Mouse (Mus musculus): ENCODE data around the gene Apol6. TPM values are rescaled to one million over a fixed set of nuclear protein-coding genes. Genes with fewer than 3 reads are reported as not detected.

The Apol6 gene
- polyA plus RNA-seq, 1 experiment from 2014 or later, result 0.33 TPM

DNA sequence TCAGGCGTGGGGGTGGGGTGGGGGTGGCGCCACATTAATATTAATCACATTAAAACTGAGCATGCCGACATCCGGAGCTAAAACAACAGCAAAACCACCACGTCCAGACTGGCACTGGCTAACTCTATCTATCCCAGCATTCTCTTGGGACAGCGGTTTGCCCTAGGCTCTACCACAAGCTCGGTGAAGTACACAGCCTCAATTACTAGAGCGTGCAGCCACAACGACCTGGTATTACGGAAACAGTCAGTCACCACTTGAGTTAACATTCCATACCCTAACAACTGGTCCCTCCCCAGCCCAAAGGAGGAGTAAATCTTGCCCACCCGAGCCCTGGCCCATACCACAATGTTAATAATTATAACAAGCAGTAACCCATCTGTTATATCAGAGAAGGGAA is 44.7 kb downstream of the Apol6 start:
- Histone ChIP-seq H3K4me3 (replicated peaks) (no peak overlapping the region), H3K9me3 (replicated peaks) (no peaks in the 10 kb centered on the region), H3K36me3 (peaks cover 47% of the 10 kb centered on the region), H3K9ac (no peak overlapping the region), H3K27me3 (no peaks in the 10 kb centered on the region), H3K27ac (replicated peaks) (no peak overlapping the region), H3K4me1 (0 out of 2 replicates have a peak, but pooled peaks cover 7% of the 10 kb centered on the region), H3K4me2 (replicated peaks) (no peak overlapping the region)
- ATAC-seq (ENCODE audit: insufficient number of reproducible peaks, low FRiP score, low TSS enrichment, low read depth), result peak; percentile 71; the same call in 1 of the 2 replicates
- 47% methylated on average over 11 of the region's 11 CpGs for WGBS

DNA sequence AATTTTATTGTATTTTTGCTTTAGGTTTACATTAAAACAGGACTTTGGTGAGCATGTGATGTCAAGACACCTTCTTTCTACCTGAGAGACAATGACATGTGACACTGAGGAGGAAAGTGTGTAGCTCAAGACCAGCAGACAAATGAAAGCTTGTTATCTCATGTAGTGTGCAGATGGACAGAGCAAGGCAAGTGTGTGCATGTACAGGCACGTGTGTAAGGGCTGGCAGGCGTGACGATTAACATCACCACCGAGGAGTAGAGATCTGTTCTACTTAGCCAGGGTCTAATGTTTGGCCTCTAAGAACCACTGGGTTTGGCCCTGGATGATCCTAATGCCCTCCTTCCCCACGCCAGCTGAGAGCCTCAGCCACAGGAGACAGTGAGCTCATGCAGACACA is 46.0 kb downstream of the Apol6 start:
- Histone ChIP-seq H3K27me3 (no peaks in the 10 kb centered on the region), H3K9ac (no peak overlapping the region), H3K4me2 (replicated peaks) (no peak overlapping the region), H3K9me3 (replicated peaks) (no peaks in the 10 kb centered on the region), H3K4me3 (replicated peaks) (no peak overlapping the region), H3K36me3 (peaks cover 43% of the 10 kb centered on the region), H3K27ac (replicated peaks) (no peak overlapping the region), H3K4me1 (0 out of 2 replicates have a peak, but pooled peaks cover 7% of the 10 kb centered on the region)
- ATAC-seq (ENCODE audit: insufficient number of reproducible peaks, low FRiP score, low TSS enrichment, low read depth), result no peak
- WGBS, result 71% methylated on average over 5 of the region's 5 CpGs

DNA sequence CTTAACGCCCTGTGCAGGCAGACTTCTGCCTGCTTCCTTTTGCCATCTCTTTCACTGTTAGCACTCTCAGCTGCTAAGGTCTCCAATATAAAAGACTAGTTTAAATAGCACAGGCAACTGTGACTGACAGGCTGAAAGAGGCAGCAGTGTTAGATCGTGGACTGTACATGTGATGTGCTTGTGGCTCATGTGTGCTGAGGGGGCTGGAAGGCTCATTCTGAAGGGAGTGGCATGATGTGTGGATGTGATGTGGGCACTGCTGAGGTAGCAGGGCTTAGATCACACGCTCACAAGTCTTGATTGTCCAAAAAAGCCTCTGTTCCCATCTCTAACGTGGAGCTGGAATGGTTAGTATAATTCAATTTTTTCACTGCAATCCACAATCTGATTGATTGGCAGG is 46.9 kb downstream of the Apol6 start:
- Histone ChIP-seq H3K27ac (replicated peaks) (no peak overlapping the region), H3K9ac (no peak overlapping the region), H3K4me1 (0 out of 2 replicates have a peak, but pooled peaks cover 7% of the 10 kb centered on the region), H3K4me3 (replicated peaks) (no peak overlapping the region), H3K36me3 (peaks cover 37% of the 10 kb centered on the region), H3K4me2 (replicated peaks) (no peak overlapping the region), H3K27me3 (no peaks in the 10 kb centered on the region), H3K9me3 (replicated peaks) (no peaks in the 10 kb centered on the region)
- WGBS, result 67% methylated on average over 4 of the region's 4 CpGs
- ATAC-seq (ENCODE audit: insufficient number of reproducible peaks, low FRiP score, low TSS enrichment, low read depth), result no peak

DNA sequence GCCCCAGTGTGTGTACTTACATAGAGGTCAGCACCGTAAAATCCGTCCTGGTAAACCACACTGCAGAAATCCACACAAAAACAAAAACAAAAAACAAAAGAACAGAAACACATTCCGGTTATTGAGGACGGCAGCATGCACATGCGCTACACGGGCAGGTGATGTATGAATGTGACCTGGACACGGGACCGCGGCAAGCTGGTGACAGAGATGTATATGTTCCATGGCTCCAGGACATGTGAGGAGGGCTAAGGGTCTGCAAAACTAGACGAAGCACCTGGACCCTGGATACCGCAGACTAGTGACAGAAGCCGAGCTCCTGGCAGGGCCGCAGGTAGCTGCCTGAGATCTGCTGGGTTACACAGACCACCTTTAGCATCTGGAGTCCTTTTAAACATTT is 49.9 kb downstream of the Apol6 start:
- no peak overlapping the region for H3K9ac ChIP-seq
- peaks cover 48% of the 10 kb centered on the region for H3K36me3 ChIP-seq
- WGBS, result 94% methylated on average over 13 of the region's 13 CpGs
- H3K27me3 ChIP-seq, result no peaks in the 10 kb centered on the region
- H3K27ac ChIP-seq (replicated peaks), result no peak overlapping the region
- no peak overlapping the region for H3K4me3 ChIP-seq (replicated peaks)
- ATAC-seq (ENCODE audit: insufficient number of reproducible peaks, low FRiP score, low TSS enrichment, low read depth), result no peak
- no peak overlapping the region for H3K4me2 ChIP-seq (replicated peaks)
- no peaks in the 10 kb centered on the region for H3K9me3 ChIP-seq (replicated peaks)
- H3K4me1 ChIP-seq, result 0 out of 2 replicates have a peak, but pooled peaks cover 7% of the 10 kb centered on the region

DNA sequence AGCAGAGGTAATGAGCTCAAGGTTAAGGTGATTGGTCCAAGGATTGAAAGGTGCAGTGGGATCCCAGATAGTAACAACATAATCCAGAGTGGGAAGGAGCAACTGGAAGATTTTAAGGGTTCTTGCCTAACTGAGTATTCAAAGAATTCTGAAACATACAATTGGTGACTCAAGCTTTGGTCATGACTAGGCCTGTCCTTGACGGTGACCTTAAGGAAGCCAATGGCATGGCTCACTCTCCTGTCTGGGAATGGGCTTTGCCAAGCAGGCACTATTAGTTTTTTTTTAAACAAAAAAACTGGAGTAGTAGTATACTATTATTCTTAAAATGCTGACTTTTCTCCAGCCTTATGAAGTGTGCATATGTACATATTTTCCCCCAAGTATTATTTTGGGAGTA is 50.7 kb downstream of the Apol6 start:
- Histone ChIP-seq H3K9me3 (replicated peaks) (no peaks in the 10 kb centered on the region), H3K36me3 (peaks cover 49% of the 10 kb centered on the region), H3K4me3 (replicated peaks) (no peak overlapping the region), H3K27me3 (no peaks in the 10 kb centered on the region), H3K27ac (replicated peaks) (no peak overlapping the region), H3K4me1 (0 out of 2 replicates have a peak, but pooled peaks cover 2% of the 10 kb centered on the region), H3K9ac (no peak overlapping the region), H3K4me2 (replicated peaks) (no peak overlapping the region)
- no peak for ATAC-seq (ENCODE audit: insufficient number of reproducible peaks, low FRiP score, low TSS enrichment, low read depth)
- WGBS, result 92% methylated on average over 1 of the region's 1 CpGs

DNA sequence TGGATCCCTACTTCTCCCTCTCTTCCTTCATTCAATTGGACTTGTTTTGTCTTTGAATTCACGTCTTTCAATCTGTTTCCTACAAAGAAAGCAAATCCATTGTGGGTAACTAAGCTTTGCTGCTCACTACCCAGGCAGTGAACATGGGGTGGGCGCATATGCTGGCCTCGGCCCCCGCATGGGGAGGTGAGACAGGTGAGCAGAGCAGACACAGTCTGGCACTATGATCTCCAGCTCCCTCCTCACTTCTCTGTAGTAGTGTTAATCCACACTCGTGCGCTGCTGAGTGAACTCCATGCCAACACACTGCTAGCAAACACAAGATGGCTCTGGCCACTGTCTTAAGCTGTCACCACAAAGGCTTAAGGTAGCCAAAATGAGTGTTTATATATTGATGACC is 52.8 kb downstream of the Apol6 start:
- H3K4me2 ChIP-seq (replicated peaks), result no peak overlapping the region
- no peak overlapping the region for H3K9ac ChIP-seq
- no peaks in the 10 kb centered on the region for H3K4me1 ChIP-seq
- no peaks in the 10 kb centered on the region for H3K9me3 ChIP-seq (replicated peaks)
- H3K4me3 ChIP-seq (replicated peaks), result no peak overlapping the region
- 90% methylated on average over 6 of the region's 6 CpGs for WGBS
- no peak overlapping the region for H3K27ac ChIP-seq (replicated peaks)
- H3K36me3 ChIP-seq, result peaks cover 62% of the 10 kb centered on the region
- ATAC-seq (ENCODE audit: insufficient number of reproducible peaks, low FRiP score, low TSS enrichment, low read depth), result no peak
- H3K27me3 ChIP-seq, result no peaks in the 10 kb centered on the region

DNA sequence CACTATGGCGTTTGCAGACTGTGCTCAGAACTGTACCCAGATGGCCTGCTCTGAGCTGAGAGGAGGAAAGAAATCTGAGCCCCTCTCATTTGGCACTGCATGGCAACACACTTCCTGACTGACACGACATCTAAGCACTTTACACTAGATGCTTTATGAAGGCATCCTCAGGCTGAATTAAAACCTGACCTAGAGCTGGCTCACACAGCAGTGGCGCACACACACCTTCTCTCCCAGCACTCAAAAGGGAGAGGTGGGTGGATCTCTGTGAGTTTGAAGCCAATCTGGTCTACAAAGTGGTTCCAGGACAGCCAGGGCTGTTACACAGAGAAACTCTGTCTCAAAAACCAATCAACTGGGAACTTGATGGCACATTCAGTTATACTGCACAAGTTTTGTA is 55.2 kb downstream of the Apol6 start:
- Histone ChIP-seq H3K4me2 (replicated peaks) (no peak overlapping the region), H3K36me3 (peaks cover 47% of the 10 kb centered on the region), H3K9ac (no peak overlapping the region), H3K4me1 (peaks cover 9% of the 10 kb centered on the region), H3K9me3 (replicated peaks) (no peaks in the 10 kb centered on the region), H3K27me3 (no peaks in the 10 kb centered on the region), H3K27ac (replicated peaks) (no peak overlapping the region), H3K4me3 (replicated peaks) (no peak overlapping the region)
- 27% methylated on average over 3 of the region's 3 CpGs for WGBS
- no peak for ATAC-seq (ENCODE audit: insufficient number of reproducible peaks, low FRiP score, low TSS enrichment, low read depth)

DNA sequence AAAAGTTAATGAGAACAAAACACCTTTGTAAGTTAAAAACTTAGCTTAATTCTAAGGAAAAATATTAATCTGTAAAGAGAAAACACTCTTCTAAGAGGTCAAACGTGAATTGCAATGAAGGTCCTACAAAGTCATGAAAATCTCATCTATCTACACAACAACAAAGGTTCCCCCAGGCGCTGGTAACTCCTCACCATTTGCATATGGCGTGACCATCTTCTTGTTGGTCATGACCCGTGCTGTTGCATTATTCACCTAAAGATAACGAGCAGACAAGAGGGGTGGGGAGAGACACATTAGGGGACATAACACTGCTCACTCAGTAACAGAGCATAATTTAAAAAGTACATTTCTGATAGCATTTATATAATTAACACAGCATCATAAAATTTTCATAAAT is 58.2 kb downstream of the Apol6 start:
- H3K4me1 ChIP-seq, result peaks cover 10% of the 10 kb centered on the region
- H3K9ac ChIP-seq, result no peak overlapping the region
- H3K4me2 ChIP-seq (replicated peaks), result no peak overlapping the region
- no peak for ATAC-seq (ENCODE audit: insufficient number of reproducible peaks, low FRiP score, low TSS enrichment, low read depth)
- H3K9me3 ChIP-seq (replicated peaks), result no peaks in the 10 kb centered on the region
- H3K36me3 ChIP-seq, result peaks cover 36% of the 10 kb centered on the region
- H3K27me3 ChIP-seq, result no peaks in the 10 kb centered on the region
- no peak overlapping the region for H3K4me3 ChIP-seq (replicated peaks)
- no peak overlapping the region for H3K27ac ChIP-seq (replicated peaks)
- WGBS, result 88% methylated on average over 5 of the region's 5 CpGs

DNA sequence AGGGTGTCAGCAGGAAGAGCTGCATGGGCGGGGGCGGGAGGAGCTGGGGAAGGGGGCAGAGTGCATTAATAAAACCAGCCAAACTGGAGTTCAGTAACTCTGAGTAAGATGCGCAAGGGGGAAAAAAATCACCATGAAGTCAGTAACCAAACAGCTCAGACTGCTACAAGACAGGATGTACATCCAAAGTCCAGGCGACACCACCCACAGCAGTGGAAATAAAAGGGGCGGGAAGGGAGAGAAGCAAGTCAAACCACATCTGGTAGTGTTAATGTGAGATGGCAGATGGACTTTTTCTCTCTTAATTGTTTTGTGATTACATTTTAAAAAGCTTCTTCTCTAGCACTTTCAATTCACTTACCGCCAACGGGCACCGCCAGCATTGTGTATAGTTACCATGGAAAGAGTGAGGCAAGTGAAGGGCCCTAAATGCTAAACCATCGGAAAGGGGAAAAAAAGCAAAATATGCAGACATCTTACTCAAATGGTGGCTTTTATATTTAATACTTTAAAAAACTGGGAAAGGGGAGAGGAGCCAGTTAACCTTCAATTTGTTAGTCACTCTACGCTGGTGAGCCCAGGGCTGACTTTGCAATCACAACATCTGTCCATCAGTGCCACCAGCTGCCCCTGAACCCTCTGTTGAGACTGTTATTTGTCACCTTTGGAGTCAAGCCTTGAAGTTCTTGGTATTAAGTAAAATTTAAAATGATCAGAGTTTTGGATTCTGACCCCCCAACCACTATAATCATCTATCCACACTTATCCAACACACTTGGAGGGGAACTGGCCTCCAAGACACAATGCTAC is 60.0 kb downstream of the Apol6 start:
- Histone ChIP-seq H3K4me2 (replicated peaks) (no peak overlapping the region), H3K4me1 (peaks cover 10% of the 10 kb centered on the region), H3K9me3 (replicated peaks) (no peaks in the 10 kb centered on the region), H3K4me3 (replicated peaks) (no peak overlapping the region), H3K36me3 (peaks cover 20% of the 10 kb centered on the region; the same call in 1 of the 2 replicates), H3K9ac (no peak overlapping the region), H3K27ac (replicated peaks) (peak overlapping the region; percentile 58), H3K27me3 (no peaks in the 10 kb centered on the region)
- ATAC-seq (ENCODE audit: insufficient number of reproducible peaks, low FRiP score, low TSS enrichment, low read depth), result no peak
- WGBS, result 60% methylated on average over 10 of the region's 10 CpGs

DNA sequence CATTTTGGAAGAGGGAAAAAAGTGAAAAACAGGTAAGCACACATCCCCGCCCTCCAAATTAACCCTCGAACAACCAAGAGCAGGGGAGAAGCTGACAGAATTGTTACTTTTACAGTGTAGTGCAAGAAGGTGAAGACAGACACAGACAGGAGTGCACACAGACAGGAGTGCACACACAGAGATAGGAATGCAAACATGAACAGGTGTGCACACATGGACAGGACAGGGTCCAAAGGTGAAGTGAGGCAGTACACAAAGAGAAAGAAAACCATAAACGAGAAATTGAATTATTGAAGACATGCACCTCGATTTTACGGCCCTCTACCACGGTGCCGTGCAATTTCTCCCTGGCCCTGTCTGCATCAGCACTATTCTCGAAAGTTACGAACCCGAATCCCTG is 60.7 kb downstream of the Apol6 start:
- Histone ChIP-seq H3K4me3 (replicated peaks) (no peak overlapping the region), H3K4me1 (peaks cover 10% of the 10 kb centered on the region), H3K27me3 (no peaks in the 10 kb centered on the region), H3K27ac (replicated peaks) (0 out of 2 replicates have a peak overlapping the region, but pooled peaks have one; percentile 6), H3K4me2 (replicated peaks) (no peak overlapping the region), H3K36me3 (peaks cover 20% of the 10 kb centered on the region; the same call in 1 of the 2 replicates), H3K9ac (no peak overlapping the region), H3K9me3 (replicated peaks) (no peaks in the 10 kb centered on the region)
- 77% methylated on average over 10 of the region's 10 CpGs for WGBS
- no peak for ATAC-seq (ENCODE audit: insufficient number of reproducible peaks, low FRiP score, low TSS enrichment, low read depth)

All from embryonic facial prominence, embryonic 15.5 days (tissue).